Mouse (Mus musculus): ENCODE results near the gene Orai3.

The Orai3 gene

GRCm38 (mm10) chr7:127798591-127798990, 29.0 kb downstream of the Orai3 start:
- no peak for DNase-seq (ENCODE audit: low read depth, low spot score)

DNA sequence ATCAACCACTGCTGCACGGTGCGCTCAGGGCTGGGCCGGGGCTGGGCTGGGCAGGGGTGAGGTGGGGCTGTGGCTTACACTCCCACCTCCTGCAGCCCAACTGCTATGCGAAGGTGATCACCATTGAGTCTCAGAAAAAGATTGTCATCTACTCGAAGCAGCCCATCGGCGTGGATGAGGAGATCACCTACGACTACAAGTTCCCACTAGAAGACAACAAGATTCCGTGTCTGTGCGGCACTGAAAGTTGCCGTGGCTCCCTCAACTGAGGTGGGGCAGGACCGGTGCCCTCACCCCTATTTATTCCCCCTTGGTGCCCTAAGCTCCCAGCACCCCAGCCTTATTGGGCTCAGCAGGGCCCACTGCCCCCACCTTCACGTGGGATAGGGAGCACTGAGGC, 29.6 kb downstream of the Orai3 start:
- DNase-seq (ENCODE audit: low read depth, low spot score): no peak

GRCm38 (mm10) chr7:127799738-127800137, 30.1 kb downstream of the Orai3 start:
- DNase-seq (ENCODE audit: low read depth, low spot score): no peak

GRCm38 (mm10) chr7:127800435-127801009, 30.9 kb downstream of the Orai3 start, which contains the start of gene Hsd3b7:
Hsd3b7 (plus strand) TSS chr7:127800604.
- DNase-seq (ENCODE audit: low read depth, low spot score): peak; percentile 92

DNA sequence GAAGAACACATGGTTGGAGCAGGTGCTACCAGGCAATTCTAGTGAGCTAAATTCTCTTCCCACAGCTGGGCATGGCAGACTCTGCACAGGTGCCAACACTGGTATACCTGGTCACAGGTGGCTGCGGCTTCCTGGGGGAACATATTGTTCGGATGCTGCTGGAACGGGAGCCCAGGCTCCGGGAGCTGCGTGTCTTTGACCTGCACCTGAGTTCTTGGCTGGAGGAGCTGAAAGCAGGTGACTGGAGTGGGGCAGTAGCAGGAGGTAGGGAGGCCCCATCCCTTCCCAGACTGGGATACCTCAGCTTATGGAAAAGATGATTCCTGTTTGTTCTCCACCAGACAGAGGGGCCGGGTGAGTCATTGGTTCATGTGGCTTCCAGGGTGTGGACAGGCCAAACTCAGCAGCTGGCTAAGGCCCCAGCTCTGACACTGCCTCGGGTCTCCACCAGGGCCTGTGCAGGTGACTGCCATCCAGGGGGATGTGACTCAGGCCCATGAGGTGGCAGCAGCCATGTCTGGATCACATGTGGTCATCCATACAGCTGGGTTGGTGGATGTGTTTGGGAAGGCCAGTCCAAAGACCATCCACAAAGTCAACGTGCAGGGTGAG, 31.5 kb downstream of the Orai3 start:
- no peak for DNase-seq (ENCODE audit: low read depth, low spot score)

GRCm38 (mm10) chr7:127802313-127802712, 32.7 kb downstream of the Orai3 start:
- DNase-seq (ENCODE audit: low read depth, low spot score): no peak

GRCm38 (mm10) chr7:127808821-127809220, 39.2 kb downstream of the Orai3 start:
- DNase-seq (ENCODE audit: low read depth, low spot score): no peak

DNA sequence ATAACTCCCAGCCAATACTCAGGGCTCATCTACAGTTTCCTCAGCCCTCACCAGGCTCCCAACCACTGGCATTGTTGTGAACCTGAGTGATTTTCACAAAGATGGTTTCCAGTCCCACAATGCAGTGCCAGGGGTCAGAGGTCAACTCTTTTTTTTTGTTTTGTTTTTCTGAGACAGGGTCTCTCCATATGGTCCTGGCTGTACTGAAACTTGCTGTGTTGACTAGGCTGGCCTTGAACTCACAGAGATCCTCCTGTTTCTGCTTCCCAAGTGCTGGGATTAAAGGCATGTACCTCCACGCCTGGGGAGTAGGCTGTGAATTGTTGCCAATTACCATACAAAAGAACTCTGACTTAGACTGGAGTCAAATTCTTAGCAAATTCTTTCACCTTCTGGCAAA, 40.2 kb downstream of the Orai3 start:
- no peak for DNase-seq (ENCODE audit: low read depth, low spot score)

DNA sequence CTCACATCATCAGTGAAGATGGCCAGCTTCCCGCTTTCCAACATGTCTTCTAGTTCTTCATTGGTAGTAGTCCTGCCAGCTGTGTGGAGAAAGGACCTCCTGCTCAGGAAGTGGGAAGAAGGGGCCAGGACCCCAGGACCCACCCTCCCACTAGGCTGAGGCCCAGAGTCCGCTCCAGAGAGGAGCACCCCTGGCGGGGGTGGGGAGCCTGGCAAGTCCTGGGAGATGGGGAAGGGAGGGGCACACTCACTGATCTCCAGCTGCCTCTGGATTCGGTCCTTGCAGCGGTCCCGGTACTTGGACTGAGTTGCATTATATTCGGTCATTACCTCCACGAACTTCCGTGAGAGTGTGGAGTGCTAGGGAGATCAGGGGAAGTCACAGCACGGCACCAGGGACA, 41.0 kb downstream of the Orai3 start:
- DNase-seq (ENCODE audit: low read depth, low spot score): no peak

- DNase-seq (ENCODE audit: low read depth, low spot score): no peak
Measured at GRCm38 (mm10) chr7:127811240-127811639, 41.6 kb downstream of the Orai3 start.

- no peak for DNase-seq (ENCODE audit: low read depth, low spot score)
Measured at GRCm38 (mm10) chr7:127812292-127812691, 42.7 kb downstream of the Orai3 start.

DNA sequence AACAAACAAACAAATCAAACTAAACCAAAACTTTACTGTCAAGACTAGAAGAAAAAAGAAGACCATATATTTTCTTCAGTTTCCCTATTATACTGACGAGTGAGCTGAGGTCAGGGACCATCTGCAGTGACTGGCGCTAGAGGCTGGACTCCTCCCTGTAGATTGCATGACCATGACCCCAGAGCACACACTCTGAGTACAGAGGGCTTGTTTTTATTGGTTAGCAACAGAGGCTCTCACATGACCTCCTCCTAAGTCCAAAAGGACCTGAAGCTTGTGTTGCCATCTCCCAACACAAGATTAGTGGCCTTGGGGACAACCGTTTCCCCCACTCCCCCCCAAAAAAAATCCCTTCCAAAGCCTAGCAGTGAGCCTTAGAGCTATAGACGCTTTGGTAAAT, 44.2 kb downstream of the Orai3 start:
- no peak for DNase-seq (ENCODE audit: low read depth, low spot score)

DNA sequence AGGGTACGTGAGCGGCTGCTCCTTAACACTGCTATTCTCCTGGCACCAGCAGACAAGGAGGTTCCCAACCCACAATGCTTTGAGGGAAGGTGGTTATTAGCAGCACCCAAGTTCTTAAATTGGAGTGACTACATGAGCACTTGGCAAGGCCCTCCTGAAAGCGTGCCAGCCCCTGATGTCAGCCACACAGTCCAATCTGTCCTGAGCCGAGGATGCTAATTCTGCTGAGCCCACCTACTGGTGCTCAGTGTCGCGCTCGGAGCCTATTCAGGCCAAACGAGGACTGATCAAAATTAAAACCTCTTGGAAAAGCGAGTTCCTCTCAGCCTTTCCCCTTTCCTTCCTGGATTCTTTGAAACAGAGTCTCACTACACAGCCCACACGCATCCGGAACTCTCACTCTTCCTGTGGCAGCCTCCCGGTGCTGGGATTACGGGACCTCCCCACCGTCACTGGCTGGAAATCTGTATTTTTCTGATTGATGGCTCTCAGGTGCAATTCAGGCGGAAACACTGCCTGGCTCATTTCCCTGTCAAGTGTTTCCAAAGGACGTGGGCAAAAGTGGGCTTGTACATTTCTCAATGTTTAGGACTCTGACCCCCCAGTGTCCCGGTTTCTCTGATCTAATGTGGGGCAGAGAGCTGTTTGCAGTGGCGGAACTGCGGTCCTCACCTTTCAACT, 44.8 kb downstream of the Orai3 start:
- no peak for DNase-seq (ENCODE audit: low read depth, low spot score)

- no peak for DNase-seq (ENCODE audit: low read depth, low spot score)
Measured at GRCm38 (mm10) chr7:127815116-127815665, 45.6 kb downstream of the Orai3 start.

- DNase-seq (ENCODE audit: low read depth, low spot score): no peak
Measured at GRCm38 (mm10) chr7:127815954-127816821, 46.6 kb downstream of the Orai3 start.

DNA sequence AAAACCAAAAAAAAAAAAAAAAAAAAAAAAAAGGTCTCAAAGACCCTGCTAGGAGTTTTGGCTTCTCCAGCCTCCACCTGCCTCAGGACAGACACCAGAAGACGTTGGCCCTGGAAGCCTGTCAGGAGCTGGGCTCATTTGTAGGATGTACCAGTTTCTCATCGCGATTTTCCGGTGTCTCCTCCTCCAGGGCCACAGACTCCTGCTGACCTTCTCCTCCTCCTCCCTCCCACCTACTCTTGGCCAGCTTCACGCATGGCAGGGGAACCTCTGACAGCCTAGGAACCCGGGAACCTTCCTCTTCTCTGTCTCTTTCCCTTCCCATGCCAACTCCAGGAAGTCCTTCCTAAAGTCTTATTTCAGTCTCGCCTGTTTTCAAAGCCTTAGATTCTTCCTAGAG, 47.4 kb downstream of the Orai3 start:
- no peak for DNase-seq (ENCODE audit: low read depth, low spot score)

- no peak for DNase-seq (ENCODE audit: low read depth, low spot score)
Measured at GRCm38 (mm10) chr7:127817776-127818175, 48.2 kb downstream of the Orai3 start.

- no peak for DNase-seq (ENCODE audit: low read depth, low spot score)
Measured at GRCm38 (mm10) chr7:127820836-127821509, 51.4 kb downstream of the Orai3 start.

DNA sequence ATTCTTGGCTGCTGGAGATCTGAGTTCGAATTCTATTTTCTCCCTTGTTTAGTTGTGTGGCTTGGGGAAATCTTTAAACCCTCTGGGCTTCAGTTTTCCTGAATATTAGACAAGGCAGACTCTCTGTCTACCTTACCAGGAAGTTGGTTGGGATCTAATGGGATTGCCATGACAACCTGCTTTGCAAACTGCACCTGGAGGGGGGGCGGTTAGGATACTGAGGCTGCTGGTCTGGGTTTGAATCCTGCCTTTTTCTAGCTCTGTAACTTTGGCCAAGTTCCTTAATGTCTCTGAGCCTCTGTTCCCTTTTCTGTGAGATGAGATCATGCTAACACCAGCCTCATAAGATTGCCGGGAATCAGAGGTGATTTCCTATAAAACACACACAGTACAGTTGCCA, 52.9 kb downstream of the Orai3 start:
- no peak for DNase-seq (ENCODE audit: low read depth, low spot score)

DNA sequence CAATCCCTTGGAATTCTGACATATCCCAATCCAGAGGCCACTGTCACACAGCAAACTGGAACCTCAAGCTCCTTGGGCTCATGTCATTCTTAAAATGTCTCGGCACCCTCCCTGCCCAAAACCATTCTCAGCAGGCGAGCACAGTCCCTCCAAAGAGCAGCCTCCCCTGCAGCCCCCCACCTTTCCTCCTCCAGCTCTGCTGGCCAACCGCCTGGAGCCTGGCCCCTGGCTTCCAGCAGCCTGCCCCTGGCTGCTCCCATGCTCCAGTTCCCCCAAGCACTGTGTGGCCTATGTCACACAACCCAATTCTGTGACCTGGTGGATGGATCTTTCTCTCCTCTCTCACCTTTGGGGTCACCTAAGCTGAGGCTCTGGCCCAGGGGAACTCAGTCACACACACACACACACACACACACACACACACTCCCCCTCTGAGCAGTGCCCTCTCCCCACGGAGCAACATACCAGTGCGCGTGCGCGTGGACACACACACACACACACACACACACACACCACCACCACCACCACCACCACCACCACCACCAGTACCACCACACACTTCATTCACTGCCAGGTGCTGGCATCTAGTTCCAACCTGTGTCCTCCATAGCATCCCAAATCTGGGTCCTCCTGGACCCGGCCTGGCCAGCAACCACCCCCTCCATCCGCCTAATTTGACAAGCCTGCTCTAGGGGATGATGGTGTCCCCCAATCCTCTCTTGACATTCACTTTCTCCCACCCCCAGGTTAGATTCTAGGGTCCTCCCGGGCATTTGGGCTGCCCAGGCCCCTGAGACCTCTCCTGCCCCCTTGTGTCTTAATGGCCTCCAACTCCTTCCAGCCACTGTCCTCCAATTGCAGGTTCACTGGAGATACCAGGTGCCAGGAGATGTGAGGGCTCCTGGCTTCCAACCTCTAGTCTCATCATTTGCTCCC, 53.9 kb downstream of the Orai3 start:
- DNase-seq (ENCODE audit: low read depth, low spot score): no peak

Data from forelimb bud, embryonic 11.5 days (tissue).